Mouse (Mus musculus) liver, embryonic 14.5 days (tissue): ENCODE results near the gene Tex13a. TPM values are rescaled to one million over a fixed set of nuclear protein-coding genes. Genes with fewer than 3 reads are reported as not detected.

ENCODE experiments used
- ATAC-seq: fragments of 200-750 bp; cut with Nextera tagmentation; 2 replicates; pipeline ENCODE4 v1.8.0; 2017; ENCODE audit warnings: moderate number of reproducible peaks, mild to moderate bottlenecking, moderate library complexity; ENCODE audit not compliant: insufficient read depth
- DNase-seq, 3 experiments: peaks; one replicate each; pipeline ENCODE4 v3.0.0-alpha.2; 2012 to 2013; ENCODE audit warnings: low read depth in 3 of 3, low spot score in 3 of 3
- H3K27ac ChIP-seq: fragments of 300-500 bp; sonication (generic); 2 replicates; pipeline ENCODE4 v1.5.1; 2014; ENCODE audit warnings: moderate library complexity, mild to moderate bottlenecking, control low read depth, inconsistent platforms
- H3K27me3 ChIP-seq: fragments of 300-500 bp; sonication (generic); 2 replicates; pipeline ENCODE4 v1.6.1; 2014; ENCODE audit warnings: mild to moderate bottlenecking, low read length, moderate library complexity; ENCODE audit not compliant: control insufficient read depth, insufficient read depth
- H3K36me3 ChIP-seq: fragments of 300-500 bp; sonication (generic); replicated peaks from 2 replicates; pipeline ENCODE4 v1.6.1; 2014; ENCODE audit warnings: low read depth; ENCODE audit not compliant: control insufficient read depth, insufficient read depth
- H3K4me1 ChIP-seq, 2 experiments: fragments of 200-500 bp in 1 of 2; fragments of 300-500 bp in 1 of 2; sonication (generic) in 1 of 2; replicated peaks; 2 replicates each; pipeline ENCODE4 v1.6.1; 2012 to 2014; ENCODE audit warnings: antibody characterized with exemption in 1 of 2, inconsistent platforms in 1 of 2, low read length in 1 of 2; ENCODE audit not compliant: control insufficient read depth in 2 of 2, insufficient read depth in 2 of 2
- H3K4me2 ChIP-seq: fragments of 300-500 bp; sonication (generic); 2 replicates; pipeline ENCODE4 v1.6.1; 2014; ENCODE audit warnings: low read depth, mild to moderate bottlenecking, control low read depth, moderate library complexity
- H3K4me3 ChIP-seq, 2 experiments: fragments of 200-500 bp in 1 of 2; fragments of 300-500 bp in 1 of 2; sonication (generic) in 1 of 2; 2 replicates each; pipeline ENCODE4 v1.5.1; 2012 to 2014; ENCODE audit warnings: low read depth in 2 of 2, low read length in 2 of 2, mild to moderate bottlenecking in 2 of 2, control low read depth in 1 of 2, inconsistent platforms in 1 of 2, moderate library complexity in 1 of 2; ENCODE audit not compliant: insufficient read depth in 1 of 2
- H3K9ac ChIP-seq: fragments of 300-500 bp; sonication (generic); replicated peaks from 2 replicates; pipeline ENCODE4 v1.6.1; 2014; ENCODE audit warnings: mild to moderate bottlenecking, control low read depth, moderate library complexity
- H3K9me3 ChIP-seq: fragments of 300-500 bp; sonication (generic); 2 replicates; pipeline ENCODE4 v1.6.1; 2016; ENCODE audit warnings: low read length, mixed read lengths; ENCODE audit not compliant: control insufficient read depth
- CTCF ChIP-seq: IDR thresholded peaks from 2 replicates; pipeline ENCODE4 v1.5.1; 2016; ENCODE audit warnings: antibody characterized with exemption, low read depth, control low read depth
- EP300 ChIP-seq: IDR thresholded peaks from 2 replicates; pipeline ENCODE4 v1.6.1; 2016; ENCODE audit warnings: antibody characterized with exemption, low read depth
- WGBS: fragments of 180-500 bp; shearing (Covaris S2); extraction: QIAGEN DNeasy Blood & Tissue Kit; methylation state at CpG from one replicate; pipeline ENCODE4 v1.1.7; 2014; ENCODE audit not compliant: insufficient replicate concordance; 5-methylcytosine and 5-hydroxymethylcytosine counted together
- polyA plus RNA-seq, 2 experiments: library from polyadenylated mRNA; depleted of rRNA in 1 of 2; stranded (reverse) in 1 of 2; unstranded in 1 of 2; fragments of >200 nt; fragmentation: Nextera tagmentation in 1 of 2; extraction: Ambion mirVana in 1 of 2; gene quantifications; 2 replicates each; pipeline versions ENCODE4 v1.2.1 to v1.2.3; 2012 to 2014

Tex13a gene
- polyA plus RNA-seq (2012; rRNA removed) (not detected in 2 replicates), polyA plus RNA-seq (2014; fragmentation: Nextera tagmentation; extraction: Ambion mirVana) (not detected in 2 replicates)

GRCm38 (mm10) chrX:138209480-138209879 lies at the start of gene Tex13a:
TSS of gene Tex13a (minus strand) at chrX:138209580.
- Histone ChIP-seq H3K4me1 (no peaks in the 10 kb centered on the region), H3K27ac (no peak within 1 kb of the TSS), H3K27me3 (no peaks in the 10 kb centered on the region), H3K9me3 (no peaks in the 10 kb centered on the region), H3K4me3 (no peak within 1 kb of the TSS), H3K4me2 (no peak within 1 kb of the TSS), H3K9ac (no peak within 1 kb of the TSS), H3K36me3 (no peaks in the 10 kb centered on the region)
- no peak for TF ChIP-seq CTCF
- no peak for TF ChIP-seq EP300
- ATAC-seq: no peak
- no peak for DNase-seq
- 58% methylated on average over 3 of the region's 3 CpGs for WGBS

- no peak for ATAC-seq
- Histone ChIP-seq H3K27me3 (no peaks in the 10 kb centered on the region), H3K27ac (no peak overlapping the region), H3K4me1 (no peaks in the 10 kb centered on the region), H3K9ac (no peak overlapping the region), H3K4me2 (no peak overlapping the region), H3K36me3 (no peaks in the 10 kb centered on the region), H3K4me3 (no peak overlapping the region), H3K9me3 (no peaks in the 10 kb centered on the region)
- 59% methylated on average over 4 of the region's 4 CpGs for WGBS
- no peak for DNase-seq
- TF ChIP-seq EP300: no peak
- TF ChIP-seq CTCF: no peak
Measured at GRCm38 (mm10) chrX:138234626-138235025, 25.2 kb upstream of the Tex13a start.

GRCm38 (mm10) chrX:138170146-138170545 lies 39.2 kb downstream of the Tex13a start:
- H3K9ac ChIP-seq: no peak overlapping the region
- no peaks in the 10 kb centered on the region for H3K27me3 ChIP-seq
- no peaks in the 10 kb centered on the region for H3K9me3 ChIP-seq
- no peak overlapping the region for H3K4me2 ChIP-seq
- H3K36me3 ChIP-seq: no peaks in the 10 kb centered on the region
- no peak overlapping the region for H3K4me3 ChIP-seq
- H3K4me1 ChIP-seq: no peaks in the 10 kb centered on the region
- ATAC-seq: no peak
- no peak for DNase-seq
- TF ChIP-seq CTCF (peak; percentile 23; the same call in 1 of the 2 replicates), EP300 (no peak)
- 9% methylated on average over 3 of the region's 3 CpGs for WGBS
- no peak overlapping the region for H3K27ac ChIP-seq
